Mouse (Mus musculus) c-Kit-positive CD71-positive TER-119-positive erythroid progenitor cells, embryonic 14.5 days (primary cell): ENCODE data around the gene Fam187b.
"Not testable (repeated sequence)": the region's sequence is repeated elsewhere in the genome, so short reads cannot be mapped to it uniquely, and the experiment has no call there.

ENCODE experiments used
- DNase-seq: peaks from one replicate; pipeline ENCODE4 v3.0.0-alpha.2; 2013; ENCODE audit warnings: low spot score

The Fam187b gene

DNA sequence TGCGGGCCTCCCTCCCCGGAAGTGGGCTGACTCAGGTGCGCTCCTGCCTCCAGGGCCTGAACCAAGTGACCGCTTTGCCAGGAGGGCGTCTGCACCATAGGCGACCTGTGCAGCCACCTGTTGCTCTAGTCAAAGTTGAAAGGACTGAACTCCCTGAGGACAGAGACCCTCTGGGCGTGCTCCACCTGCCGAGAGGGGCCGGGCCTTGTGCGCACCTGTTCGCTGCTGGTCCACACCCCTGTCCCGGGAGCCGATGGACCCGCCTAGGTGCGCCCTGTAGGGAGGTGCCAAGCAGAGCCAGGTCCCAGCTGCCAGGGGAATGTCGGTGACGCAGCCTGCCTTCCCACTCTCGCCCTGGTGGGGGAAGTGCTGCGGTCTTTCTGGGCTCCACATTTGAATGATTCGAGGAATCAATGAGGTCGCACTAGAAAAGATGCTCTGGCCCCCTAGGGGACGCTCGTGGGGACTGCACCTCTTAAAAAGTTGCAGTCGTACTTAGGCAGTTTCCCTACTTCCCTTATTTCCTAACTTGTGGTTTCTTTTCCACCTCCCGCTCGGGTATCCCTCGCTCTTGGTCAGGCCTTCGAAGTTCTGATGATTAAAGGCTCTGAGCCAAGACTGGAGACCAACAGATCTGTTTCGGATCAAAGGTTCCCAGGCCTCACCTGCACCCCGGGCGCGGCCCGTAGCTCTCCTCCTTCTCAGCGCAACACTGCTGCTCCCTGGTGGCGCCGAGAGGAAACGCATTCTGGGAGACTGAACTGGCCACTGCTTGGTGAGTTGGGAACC is at the start of gene Fam187b:
Gene Fam187b, plus strand, starts transcription at position 290 of the 789 bp plus-strand sequence.
- DNase-seq = peak; percentile 79

DNA sequence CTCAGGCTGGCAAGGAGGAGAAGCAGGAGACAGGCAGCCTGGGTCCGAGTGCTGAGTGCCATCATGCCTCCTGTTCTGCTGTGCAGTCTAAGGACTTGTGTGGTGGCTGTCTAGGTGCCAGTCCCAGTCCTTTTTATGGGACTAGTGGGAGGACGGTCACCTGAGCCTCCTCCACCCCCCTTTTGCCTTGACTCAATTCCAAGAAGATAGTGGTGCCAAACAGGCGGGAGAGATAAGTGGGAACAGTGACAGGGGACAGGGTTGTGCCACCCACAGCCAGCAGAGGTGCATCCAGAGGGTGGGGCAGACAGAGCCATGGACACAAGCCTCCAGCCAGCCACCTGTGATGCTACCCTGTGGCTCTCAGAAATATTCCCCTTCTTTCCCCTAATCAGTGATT is 49.5 kb upstream of the Fam187b start:
- no peak for DNase-seq

DNA sequence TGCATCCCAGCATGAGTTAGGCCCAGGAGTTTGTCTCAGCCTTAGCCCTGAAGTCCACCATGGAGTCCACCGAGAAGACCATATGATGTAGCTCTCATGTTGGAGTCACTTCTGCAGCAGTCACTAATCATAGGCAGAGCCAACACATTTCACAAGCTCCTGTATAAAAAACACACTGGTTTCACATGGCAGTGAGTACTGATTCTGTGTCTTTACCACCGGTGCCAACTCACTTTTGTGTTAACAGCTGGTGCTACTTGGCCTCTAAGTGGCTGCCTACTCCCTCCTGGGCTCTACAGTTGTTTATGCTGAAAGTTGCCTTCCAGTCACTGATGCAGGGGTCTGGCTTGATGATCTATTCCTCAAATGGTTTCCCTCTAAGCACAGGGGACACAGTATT is 49.0 kb upstream of the Fam187b start, which contains the start of gene Hamp2:
Gene Hamp2, minus strand, starts transcription at position 101 of the 400 bp plus-strand sequence.
- not testable (repeated sequence) for DNase-seq

DNA sequence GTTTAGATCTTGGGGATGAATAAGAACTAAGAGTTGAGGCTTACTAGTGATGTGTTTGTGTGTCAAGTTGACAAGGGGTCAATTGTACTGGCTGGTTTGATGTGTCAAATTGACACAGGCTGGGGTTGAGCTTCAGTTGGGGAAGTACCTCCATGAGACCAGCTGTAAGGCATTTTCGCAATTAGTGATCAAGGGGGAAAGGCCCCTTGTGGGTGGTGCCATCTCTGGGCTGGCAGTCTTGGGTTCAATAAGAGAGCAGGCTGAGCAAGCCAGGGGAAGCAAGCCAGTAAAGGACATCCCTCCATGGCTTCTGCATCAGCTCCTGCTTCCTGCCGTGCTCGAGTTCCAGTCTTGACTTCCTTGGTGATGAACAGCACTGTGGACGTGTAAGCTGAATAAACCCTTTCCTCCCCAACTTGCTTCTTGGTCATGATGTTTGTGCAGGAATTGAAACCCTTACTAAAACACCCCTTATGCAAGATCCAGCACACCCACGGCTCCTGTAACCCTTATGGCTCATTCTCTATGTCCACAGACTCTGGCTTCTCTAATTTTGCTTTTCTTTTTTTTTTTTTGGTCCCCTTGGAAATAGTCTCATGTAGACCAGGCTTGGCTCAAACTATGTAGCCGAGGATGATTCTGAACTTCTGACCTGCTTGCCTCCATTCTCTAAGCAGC is 38.0 kb upstream of the Fam187b start:
- not testable (repeated sequence) for DNase-seq

DNA sequence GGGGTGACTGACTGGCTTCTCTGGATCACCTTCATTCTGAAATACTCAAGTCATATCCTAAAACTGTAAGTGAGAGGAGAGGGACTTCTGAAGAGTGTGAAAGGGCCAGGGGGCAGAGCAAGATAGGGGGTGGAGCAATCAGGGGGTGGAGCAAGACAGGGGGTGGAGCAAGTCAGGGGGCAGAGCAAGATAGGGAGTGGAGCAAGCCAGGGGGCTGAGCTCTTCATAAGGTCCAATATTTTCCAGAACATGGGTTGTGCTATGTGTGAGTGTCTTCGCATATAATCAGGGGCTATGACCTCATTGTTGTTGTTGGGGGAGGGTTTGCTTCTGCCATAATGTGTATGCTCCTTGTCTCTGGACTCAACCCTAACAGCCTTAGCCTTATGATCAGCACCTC is 33.5 kb upstream of the Fam187b start:
- not testable (repeated sequence) for DNase-seq

DNA sequence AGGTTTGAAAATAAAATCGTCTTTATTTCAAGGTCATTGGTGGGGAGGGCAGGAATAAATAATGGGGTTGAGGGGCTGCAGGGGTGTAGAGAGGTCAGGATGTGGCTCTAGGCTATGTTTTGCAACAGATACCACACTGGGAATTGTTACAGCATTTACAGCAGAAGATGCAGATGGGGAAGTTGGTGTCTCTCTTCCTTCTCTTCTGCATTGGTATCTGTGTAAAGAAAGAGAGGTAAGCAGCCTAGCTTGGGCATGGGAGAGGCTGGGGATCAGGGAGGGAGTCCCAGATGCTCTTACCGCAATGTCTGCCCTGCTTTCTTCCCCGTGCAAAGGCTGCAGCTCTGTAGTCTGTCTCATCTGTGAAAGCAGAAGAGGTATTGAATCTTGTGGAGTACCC is 31.2 kb upstream of the Fam187b start:
- DNase-seq = not testable (repeated sequence)

GRCm38 (mm10) chr7:30943909-30944635 is 29.5 kb upstream of the Fam187b start, which contains the start of gene Hamp:
Gene Hamp, minus strand, starts transcription at chr7:30944032.
- DNase-seq = no peak

DNA sequence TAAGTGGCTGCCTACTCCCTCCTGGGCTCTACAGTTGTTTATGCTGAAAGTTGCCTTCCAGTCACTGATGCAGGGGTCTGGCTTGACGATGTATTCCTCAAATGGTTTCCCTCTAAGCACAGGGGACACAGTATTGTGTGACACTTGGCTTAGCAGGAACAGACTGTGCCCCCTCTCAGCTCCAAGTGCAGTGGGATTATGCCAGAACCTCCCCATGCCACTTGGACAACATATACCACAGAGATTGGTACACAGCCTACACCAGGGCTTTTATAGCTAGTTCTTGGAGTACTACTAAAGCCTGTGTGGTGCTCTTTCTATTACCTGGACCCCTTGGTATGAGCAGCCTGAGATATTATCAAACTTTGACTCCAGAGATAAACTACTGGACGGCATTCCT is 28.9 kb upstream of the Fam187b start:
- DNase-seq = not testable (repeated sequence)

DNA sequence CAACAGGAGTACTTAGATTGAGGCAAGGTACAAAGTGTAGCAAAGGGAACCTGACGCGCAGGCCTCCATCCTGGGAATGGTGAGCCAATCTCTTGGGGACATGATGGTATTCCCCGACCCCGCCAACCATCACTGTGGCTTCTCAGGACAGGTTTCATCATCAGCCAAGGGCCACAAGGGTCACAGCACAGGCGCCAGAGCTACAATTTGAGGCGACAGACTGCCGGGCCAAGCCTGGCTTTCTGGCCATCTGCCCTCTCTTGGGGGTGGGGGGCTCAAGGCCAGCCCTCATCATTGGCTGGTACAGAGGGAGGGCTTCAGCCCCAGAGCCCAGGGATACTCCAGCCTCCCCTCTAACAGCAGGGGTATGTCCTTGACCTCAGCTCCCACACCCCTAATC is 28.1 kb upstream of the Fam187b start:
- not testable (repeated sequence) for DNase-seq

DNA sequence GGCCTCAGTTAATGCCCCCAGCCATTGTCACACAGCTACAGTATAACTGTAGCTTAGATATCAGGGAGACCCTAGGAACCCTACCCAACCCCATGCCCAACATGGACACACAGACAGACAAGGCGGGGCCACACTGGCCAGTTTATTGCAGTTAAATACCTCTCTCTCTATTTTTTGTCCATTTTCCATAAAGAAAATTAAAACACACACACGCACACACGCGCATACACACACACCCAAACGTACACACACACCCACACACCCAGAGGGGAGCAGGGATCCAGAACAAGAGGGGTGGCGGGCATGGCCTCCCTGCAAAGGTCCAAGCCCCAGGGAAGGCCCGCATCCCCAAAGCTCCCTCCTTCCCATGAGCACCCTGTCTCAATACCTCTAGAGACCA is 27.7 kb upstream of the Fam187b start:
- DNase-seq = no peak

DNA sequence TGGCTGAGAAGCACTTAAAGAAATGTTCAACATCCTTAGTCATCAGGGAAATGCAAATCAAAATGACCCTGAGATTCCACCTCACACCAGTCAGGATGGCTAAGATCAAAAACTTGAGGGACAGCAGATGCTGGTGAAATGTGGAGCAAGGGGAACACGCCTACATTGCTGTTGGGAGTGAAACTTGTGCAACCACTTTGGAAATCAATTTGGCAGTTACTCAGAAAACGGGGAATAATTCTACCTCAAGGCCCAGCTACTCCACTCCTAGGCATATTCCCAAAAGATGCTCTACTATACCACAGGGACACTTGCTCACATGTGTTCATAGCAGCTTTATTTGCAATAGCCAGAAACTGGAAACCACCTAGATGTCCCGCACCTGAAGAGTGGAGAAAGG is 23.7 kb upstream of the Fam187b start:
- not testable (repeated sequence) for DNase-seq

DNA sequence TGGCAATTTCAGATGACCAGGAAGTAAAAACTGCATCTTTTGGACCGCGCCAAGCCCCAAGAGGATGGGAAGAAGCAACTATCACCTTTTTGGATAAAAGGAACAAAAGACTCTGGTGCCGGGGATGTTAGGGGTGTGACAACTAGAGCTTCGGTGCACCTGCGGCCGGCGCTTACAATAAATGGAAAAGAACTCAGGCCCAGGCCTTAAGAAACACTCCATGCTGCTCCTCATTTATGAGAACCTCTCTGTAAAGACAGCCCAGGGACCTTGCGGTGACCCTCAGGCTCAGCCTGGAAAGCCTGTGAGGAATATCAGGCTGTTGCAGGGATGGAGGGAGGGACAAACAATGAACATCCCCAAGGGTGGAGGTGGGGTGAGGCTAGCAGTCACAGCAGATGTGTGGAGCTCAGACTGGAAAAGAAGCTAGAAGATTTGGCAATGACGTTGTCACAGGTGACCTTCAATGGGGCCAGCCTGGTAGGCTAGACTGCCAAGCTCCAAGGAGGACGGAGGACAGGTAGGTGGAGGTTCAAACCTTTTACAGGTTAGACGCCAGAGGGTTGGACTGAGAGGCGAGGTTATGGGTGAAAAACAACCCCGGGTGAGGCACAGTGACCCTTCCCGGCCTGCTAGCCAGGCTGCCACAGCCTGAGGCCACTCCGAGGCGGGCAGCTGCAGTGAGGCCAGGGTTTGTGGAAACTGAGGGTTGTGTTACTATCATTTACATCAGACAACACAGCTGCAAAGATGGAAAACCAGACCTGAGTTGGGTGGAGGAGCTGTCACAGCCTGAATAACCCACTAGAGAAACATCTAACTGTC is 20.9 kb upstream of the Fam187b start:
- DNase-seq = no peak

DNA sequence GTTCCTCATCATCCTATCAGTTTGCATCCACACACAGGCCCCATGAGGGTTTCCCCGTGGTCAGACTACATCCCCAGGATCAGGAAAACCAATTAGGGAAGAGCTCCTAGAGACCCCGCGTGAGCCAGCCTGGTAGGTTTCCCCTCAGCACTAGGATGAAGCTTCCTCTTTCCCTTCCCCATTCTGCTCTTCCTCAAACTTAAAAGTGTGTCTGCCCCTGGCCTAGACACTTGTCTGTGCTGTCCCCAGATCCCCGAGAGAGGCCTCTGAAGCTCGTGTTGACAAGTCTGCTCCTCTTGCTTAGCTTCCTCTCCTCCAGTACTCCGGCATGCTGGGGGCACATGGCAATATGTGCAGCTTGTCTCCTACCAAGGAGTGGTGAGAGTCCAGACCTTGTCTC is 20.1 kb upstream of the Fam187b start:
- no peak for DNase-seq

DNA sequence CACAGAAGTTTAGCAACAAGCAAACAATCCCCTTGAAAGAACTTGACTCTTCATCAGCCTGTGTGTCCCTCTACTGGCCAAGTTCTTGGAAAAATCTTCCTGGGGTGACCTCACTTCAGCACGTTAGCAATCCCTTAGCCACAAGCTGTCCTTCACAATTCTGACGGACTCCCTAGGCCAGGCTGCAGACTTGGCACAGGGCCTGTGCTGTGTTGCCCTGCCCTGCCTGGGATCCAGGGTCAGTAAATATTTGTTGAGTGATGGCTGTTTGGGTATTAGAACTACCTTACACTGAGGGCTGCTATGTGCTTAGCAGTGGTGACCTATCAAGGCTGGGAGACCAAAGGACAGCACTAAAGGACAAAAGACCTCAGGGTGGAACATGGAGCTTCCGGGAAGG is 19.6 kb upstream of the Fam187b start:
- DNase-seq = no peak

GRCm38 (mm10) chr7:30954971-30955520 is 18.5 kb upstream of the Fam187b start:
- no peak for DNase-seq

DNA sequence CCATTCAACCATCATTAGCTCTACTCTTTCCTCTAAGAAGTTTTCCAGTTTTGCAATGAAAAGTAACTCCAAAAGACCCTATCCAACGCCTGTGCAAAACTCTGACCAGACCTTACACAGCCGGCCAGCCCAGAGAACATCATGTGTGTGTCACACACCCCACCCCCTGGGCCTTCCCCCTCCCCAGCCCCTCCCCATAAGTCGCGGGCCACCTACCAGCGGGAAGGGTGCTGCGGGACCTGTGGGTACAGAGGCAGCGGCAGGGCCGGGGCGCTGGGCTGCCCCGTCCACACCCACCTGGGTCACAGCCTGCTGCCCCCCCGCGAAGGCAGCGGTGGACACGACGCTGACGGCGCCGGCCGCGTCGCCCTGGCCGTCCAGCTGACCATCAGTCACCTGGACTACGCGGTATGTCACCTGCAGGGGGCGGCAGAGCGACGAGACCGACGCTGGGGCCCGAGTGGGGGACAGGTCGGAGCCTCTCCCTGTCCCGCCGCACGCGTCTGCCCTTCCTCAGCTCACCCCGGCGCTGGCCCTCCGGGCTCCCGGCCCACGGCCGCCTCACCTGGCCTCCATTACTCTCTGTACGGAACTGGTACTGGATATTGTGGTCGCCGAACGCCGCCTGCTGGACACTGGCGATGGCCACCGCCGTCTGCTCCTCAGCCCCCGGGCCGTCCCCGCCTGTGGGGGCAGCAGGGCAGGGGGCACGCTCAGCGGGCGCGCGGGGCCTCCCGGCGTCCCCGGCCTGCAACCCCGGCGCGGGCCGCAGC is 17.8 kb upstream of the Fam187b start:
- DNase-seq = peak; percentile 80

GRCm38 (mm10) chr7:30956357-30956751 is 17.2 kb upstream of the Fam187b start:
- no peak for DNase-seq

GRCm38 (mm10) chr7:30956756-30957366 is 16.7 kb upstream of the Fam187b start, which contains the start of gene Usf2:
Gene Usf2, minus strand, starts transcription at chr7:30956803.
- peak; percentile 43 for DNase-seq

- DNase-seq = peak; percentile 87
These were observed 16.2 kb upstream of the Fam187b start for GRCm38 (mm10) chr7:30957367-30957783.
